Mouse (Mus musculus): Measurements from ENCODE around the gene Dcaf8.
"Not testable (repeated sequence)": the region's sequence is repeated elsewhere in the genome, so short reads cannot be mapped to it uniquely, and the experiment has no call there.

Dcaf8 gene

DNA sequence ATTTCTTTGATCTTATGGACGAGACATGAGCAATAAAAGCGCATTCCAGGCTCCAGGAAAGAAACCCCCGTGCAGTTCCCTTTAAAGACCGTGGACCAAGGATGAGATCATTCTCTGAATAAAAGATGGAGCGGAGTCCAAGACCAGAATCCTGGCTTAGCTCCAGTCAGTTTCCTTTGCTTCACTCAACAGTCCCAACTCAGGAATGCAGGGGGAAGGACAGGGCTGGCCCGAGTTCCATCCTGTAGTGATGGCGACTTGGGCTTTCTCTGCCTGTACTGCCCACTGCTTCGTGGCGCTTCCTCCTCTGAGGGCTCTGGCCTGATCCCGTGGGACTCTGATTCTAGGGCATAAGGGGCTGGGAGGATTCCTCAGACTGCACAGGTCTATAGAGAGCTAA, 72.5 kb downstream of the Dcaf8 start:
- DNase-seq, result no peak

DNA sequence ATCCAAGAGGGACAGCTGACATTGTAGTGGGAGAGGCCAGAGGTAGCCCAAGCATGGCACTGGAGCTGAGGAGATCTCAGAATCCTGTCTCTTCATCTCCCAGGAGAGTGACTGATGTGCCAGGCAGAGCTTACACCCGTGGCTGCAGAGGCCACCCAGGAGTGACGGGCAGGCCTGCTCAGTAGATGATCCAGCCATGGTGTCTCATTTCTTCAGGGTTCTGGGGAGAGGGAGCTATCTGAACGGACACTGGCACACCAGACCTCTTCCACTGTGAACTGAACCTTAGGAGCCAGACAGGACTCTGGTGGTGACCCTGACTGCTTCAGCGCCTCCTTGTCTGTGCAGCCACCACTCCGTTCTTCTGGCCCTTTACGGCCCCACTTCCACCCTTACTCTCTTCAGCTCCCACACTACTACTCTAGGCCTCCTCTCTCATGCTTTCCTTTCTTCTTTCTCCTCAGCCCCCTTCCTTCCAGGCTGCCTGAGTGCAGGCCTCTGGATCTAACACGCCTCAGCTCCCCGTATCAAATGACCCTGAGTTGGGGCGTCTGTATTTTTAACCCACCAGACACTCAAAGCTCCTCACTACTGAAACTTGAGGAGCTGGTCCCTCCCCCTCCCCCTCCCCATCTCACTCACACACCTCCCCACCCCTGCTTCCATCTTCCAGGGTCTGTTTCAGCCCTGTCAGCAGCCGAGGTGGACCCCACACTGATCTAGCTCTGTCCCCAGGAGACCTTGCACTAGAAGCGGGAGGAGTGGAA, 73.6 kb downstream of the Dcaf8 start:
- no peak for DNase-seq

DNA sequence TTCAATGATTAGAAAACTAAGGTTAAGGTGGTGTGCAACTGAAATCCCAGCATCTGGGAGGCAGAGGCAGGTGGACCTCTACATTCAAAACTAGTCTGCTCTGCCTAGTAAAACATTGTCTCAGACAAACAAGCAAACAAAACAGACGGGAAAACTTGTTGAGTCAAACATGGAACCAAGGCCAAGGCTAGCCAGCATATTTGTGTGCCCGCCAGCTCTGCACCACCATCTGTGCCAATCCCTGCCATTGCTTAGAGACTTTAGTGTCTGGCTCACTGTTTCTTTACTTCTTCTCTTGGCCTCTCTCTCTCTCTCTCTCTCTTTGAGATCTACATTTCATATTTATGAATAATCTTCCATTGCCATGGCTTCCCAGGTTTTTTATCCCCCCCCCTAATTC, 80.3 kb downstream of the Dcaf8 start:
- no peak for DNase-seq

DNA sequence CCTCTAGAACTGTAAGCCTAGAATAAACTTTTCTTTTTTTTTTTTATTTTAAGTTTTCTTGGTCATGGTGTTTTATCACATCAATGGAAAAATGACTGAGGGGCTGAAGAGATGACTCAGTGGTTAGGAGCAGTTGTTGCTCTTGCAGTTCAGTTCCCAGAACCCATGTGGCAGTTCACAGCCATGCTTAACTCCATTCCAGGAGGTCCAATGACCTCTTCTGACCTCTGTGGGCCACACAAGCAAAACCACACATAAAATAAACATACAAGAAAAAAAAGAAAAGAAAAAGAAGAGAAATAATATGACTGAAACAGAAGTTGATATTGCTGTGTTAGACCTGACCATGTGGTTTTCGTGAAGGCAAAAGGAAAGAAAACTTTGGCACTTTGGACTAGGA, 81.3 kb downstream of the Dcaf8 start:
- no peak for DNase-seq

DNA sequence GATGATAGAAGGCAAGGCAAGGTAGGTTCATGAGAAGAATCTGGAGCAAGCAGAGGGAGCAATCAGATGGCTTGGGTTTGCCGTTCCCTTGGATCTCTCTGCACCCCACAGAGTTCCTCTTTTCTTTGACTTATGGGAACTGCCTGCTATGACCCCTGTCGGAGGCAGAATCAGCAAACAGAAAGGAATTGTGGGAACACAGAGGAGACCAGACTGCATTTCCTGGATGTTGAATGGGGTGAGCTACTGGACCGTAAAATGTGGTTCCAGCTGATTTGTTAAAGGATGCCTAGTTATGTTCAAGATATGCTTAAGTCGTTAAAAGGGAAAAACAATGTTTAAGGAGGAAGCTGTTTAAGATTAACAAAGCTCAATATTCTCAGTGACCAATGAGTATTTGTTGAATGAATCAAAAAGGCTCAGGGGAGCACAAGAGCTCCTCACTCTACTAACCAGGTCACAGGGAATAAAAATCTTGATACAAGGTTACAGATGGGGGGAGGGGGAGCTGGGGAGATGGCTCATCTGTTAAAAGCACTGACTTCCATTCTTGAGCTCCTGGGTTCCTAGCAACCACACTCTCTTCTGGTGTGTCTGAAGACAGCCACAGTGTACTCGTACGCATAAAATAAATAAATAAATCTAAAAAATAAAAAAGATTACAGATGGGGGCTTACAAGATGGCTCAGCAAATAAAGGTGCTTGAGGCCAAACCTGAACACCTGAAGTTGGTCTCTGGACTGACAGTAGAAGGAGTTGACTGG, 93.2 kb downstream of the Dcaf8 start:
- peak; percentile 52 for DNase-seq

DNA sequence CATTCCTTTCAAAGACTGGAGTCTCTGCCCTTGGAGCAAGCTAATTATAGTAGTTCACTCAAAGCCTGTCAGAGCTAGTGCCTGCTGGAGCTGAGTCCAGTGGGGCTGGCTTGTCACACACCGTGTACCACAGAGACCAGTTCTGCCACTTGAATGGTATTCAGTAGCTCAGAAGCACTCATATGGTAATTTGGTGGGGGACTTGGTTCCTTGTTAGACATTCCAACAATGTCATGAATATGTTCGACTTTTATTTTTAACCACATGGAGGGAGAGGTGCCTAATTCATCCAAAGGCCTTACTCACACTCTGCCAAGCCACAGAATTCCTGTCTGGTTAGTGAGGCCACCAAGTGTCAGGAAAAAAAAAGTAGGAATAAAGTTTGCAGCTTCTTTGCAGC, 94.5 kb downstream of the Dcaf8 start:
- DNase-seq, result no peak

DNA sequence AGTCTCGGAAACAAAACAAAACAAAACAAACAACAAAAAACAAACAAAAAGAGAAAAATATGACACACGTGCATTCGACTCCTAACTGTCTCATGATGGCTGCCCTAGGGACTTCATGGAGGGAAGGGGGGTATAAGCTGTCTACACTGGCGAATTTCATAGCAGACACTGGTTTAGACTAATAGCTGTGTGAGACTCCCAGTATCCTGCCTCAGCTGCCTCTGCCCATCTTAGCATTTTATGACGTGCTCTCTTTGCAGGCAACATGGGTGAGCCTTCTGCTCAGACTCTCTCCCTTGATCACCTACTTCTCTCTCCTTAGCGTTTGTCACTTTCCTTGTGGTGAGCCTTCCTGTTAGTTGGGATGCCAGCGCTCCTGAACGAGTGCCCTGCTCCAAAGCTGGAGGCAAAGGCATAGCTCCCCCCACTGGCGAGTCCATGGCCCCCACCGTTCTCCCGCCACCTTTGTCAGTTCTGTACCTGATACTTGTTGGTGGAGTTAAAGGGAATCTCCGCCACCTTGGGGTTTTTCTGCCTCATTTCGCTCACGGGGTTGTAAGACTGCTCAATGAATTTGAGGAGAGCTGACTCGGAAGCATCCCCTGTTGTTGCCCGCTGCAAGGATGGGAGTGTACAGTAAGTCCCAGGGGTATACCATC, 95.8 kb downstream of the Dcaf8 start:
- DNase-seq, result peak; percentile 30

DNA sequence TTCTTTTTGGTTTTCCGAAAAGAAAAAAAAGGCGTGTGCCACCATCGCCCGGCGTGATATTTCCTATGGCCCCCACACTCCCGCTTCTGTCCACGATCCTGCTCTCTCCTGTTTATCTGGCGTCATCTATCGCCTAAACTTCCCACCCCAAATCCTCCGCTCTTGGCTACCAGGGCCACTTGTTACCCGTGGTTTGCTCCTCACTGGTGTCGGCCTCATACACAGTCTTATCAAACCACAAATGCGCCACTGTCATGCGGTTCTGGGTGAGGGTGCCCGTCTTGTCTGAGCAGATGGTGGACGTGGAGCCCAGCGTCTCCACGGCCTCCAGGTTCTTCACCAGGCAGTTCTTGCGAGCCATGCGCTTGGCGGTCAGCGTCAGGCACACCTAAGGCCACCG, 96.8 kb downstream of the Dcaf8 start:
- DNase-seq, result not testable (repeated sequence)

All from retina, postnatal 1 day (tissue).